Mouse (Mus musculus): ENCODE data around the gene Ect2l. TPM values are rescaled to one million over a fixed set of nuclear protein-coding genes. Genes with fewer than 3 reads are reported as not detected.

Gene Ect2l
- polyA plus RNA-seq, 1 experiment from 2014 or later = 0.39 TPM

GRCm38 (mm10) chr10:18210119-18210518 is 571 bp downstream of the Ect2l start:
- H3K27me3 ChIP-seq = no peaks in the 10 kb centered on the region
- ATAC-seq (ENCODE audit: low FRiP score, low read depth) = no peak
- no peak overlapping the region for H3K4me2 ChIP-seq
- H3K4me1 ChIP-seq (replicated peaks) = no peaks in the 10 kb centered on the region
- WGBS = 85% methylated on average over 6 of the region's 6 CpGs
- no peak overlapping the region for H3K9ac ChIP-seq
- H3K36me3 ChIP-seq = no peaks in the 10 kb centered on the region
- H3K9me3 ChIP-seq = no peaks in the 10 kb centered on the region
- no peak overlapping the region for H3K4me3 ChIP-seq
- no peak overlapping the region for H3K27ac ChIP-seq (replicated peaks)

GRCm38 (mm10) chr10:18204067-18204466 is 6.6 kb downstream of the Ect2l start:
- Histone ChIP-seq H3K9me3 (no peaks in the 10 kb centered on the region), H3K4me3 (no peak overlapping the region), H3K4me1 (replicated peaks) (no peaks in the 10 kb centered on the region), H3K27ac (replicated peaks) (no peak overlapping the region), H3K27me3 (no peaks in the 10 kb centered on the region), H3K4me2 (no peak overlapping the region), H3K9ac (no peak overlapping the region), H3K36me3 (no peaks in the 10 kb centered on the region)
- ATAC-seq (ENCODE audit: low FRiP score, low read depth) = no peak
- WGBS = 10% methylated on average over 7 of the region's 7 CpGs

- H3K4me3 ChIP-seq = no peak overlapping the region
- H3K27ac ChIP-seq (replicated peaks) = no peak overlapping the region
- no peaks in the 10 kb centered on the region for H3K27me3 ChIP-seq
- H3K9ac ChIP-seq = no peak overlapping the region
- no peaks in the 10 kb centered on the region for H3K36me3 ChIP-seq
- H3K9me3 ChIP-seq = no peaks in the 10 kb centered on the region
- H3K4me2 ChIP-seq = no peak overlapping the region
- ATAC-seq (ENCODE audit: low FRiP score, low read depth) = no peak
- WGBS = 87% methylated on average over 3 of the region's 3 CpGs
- no peaks in the 10 kb centered on the region for H3K4me1 ChIP-seq (replicated peaks)
These were observed 8.3 kb downstream of the Ect2l start for GRCm38 (mm10) chr10:18202401-18202800.

- Histone ChIP-seq H3K4me1 (replicated peaks) (0 out of 2 replicates have a peak, but pooled peaks cover 2% of the 10 kb centered on the region), H3K36me3 (no peaks in the 10 kb centered on the region), H3K27me3 (no peaks in the 10 kb centered on the region), H3K4me3 (no peak overlapping the region), H3K27ac (replicated peaks) (no peak overlapping the region), H3K9me3 (no peaks in the 10 kb centered on the region), H3K4me2 (no peak overlapping the region), H3K9ac (no peak overlapping the region)
- ATAC-seq (ENCODE audit: low FRiP score, low read depth) = no peak
- WGBS = 48% methylated on average over 9 of the region's 9 CpGs
These were observed 10.0 kb downstream of the Ect2l start for GRCm38 (mm10) chr10:18200656-18201055.

GRCm38 (mm10) chr10:18199919-18200318 is 10.8 kb downstream of the Ect2l start:
- Histone ChIP-seq H3K4me1 (replicated peaks) (0 out of 2 replicates have a peak, but pooled peaks cover 2% of the 10 kb centered on the region), H3K9ac (no peak overlapping the region), H3K36me3 (no peaks in the 10 kb centered on the region), H3K27ac (replicated peaks) (no peak overlapping the region), H3K4me2 (no peak overlapping the region), H3K4me3 (no peak overlapping the region), H3K9me3 (no peaks in the 10 kb centered on the region), H3K27me3 (no peaks in the 10 kb centered on the region)
- ATAC-seq (ENCODE audit: low FRiP score, low read depth) = no peak
- WGBS = 84% methylated on average over 4 of the region's 4 CpGs

GRCm38 (mm10) chr10:18198286-18199015 is 12.2 kb downstream of the Ect2l start:
- Histone ChIP-seq H3K4me1 (replicated peaks) (0 out of 2 replicates have a peak, but pooled peaks cover 2% of the 10 kb centered on the region), H3K4me2 (no peak overlapping the region), H3K36me3 (no peaks in the 10 kb centered on the region), H3K27ac (replicated peaks) (no peak overlapping the region), H3K9me3 (no peaks in the 10 kb centered on the region), H3K27me3 (no peaks in the 10 kb centered on the region), H3K9ac (no peak overlapping the region), H3K4me3 (no peak overlapping the region)
- 88% methylated on average over 5 of the region's 5 CpGs for WGBS
- no peak for ATAC-seq (ENCODE audit: low FRiP score, low read depth)

GRCm38 (mm10) chr10:18197206-18197979 is 13.3 kb downstream of the Ect2l start:
- 57% methylated on average over 14 of the region's 14 CpGs for WGBS
- Histone ChIP-seq H3K36me3 (no peaks in the 10 kb centered on the region), H3K27ac (replicated peaks) (no peak overlapping the region), H3K4me2 (peak overlapping the region; percentile 53), H3K9ac (no peak overlapping the region), H3K4me3 (0 out of 2 replicates have a peak overlapping the region, but pooled peaks have one; percentile 20), H3K9me3 (no peaks in the 10 kb centered on the region), H3K27me3 (no peaks in the 10 kb centered on the region), H3K4me1 (replicated peaks) (0 out of 2 replicates have a peak, but pooled peaks cover 2% of the 10 kb centered on the region)
- ATAC-seq (ENCODE audit: low FRiP score, low read depth) = no peak; the same call in 1 of the 2 replicates

GRCm38 (mm10) chr10:18194737-18195141 is 16.0 kb downstream of the Ect2l start:
- Histone ChIP-seq H3K9ac (no peak overlapping the region), H3K27ac (replicated peaks) (no peak overlapping the region), H3K36me3 (no peaks in the 10 kb centered on the region), H3K4me3 (no peak overlapping the region), H3K4me1 (replicated peaks) (0 out of 2 replicates have a peak, but pooled peaks cover 2% of the 10 kb centered on the region), H3K4me2 (no peak overlapping the region), H3K9me3 (no peaks in the 10 kb centered on the region), H3K27me3 (no peaks in the 10 kb centered on the region)
- ATAC-seq (ENCODE audit: low FRiP score, low read depth) = no peak
- 63% methylated on average over 14 of the region's 14 CpGs for WGBS

- 87% methylated on average over 11 of the region's 11 CpGs for WGBS
- Histone ChIP-seq H3K36me3 (no peaks in the 10 kb centered on the region), H3K27ac (replicated peaks) (no peak overlapping the region), H3K27me3 (no peaks in the 10 kb centered on the region), H3K9me3 (no peaks in the 10 kb centered on the region), H3K9ac (no peak overlapping the region), H3K4me2 (no peak overlapping the region), H3K4me3 (no peak overlapping the region), H3K4me1 (replicated peaks) (0 out of 2 replicates have a peak, but pooled peaks cover 2% of the 10 kb centered on the region)
- no peak for ATAC-seq (ENCODE audit: low FRiP score, low read depth)
These were observed 16.5 kb downstream of the Ect2l start for GRCm38 (mm10) chr10:18194156-18194555.

GRCm38 (mm10) chr10:18193221-18193620 is 17.5 kb downstream of the Ect2l start:
- Histone ChIP-seq H3K4me1 (replicated peaks) (0 out of 2 replicates have a peak, but pooled peaks cover 2% of the 10 kb centered on the region), H3K27me3 (no peaks in the 10 kb centered on the region), H3K4me3 (no peak overlapping the region), H3K36me3 (no peaks in the 10 kb centered on the region), H3K9ac (no peak overlapping the region), H3K9me3 (no peaks in the 10 kb centered on the region), H3K27ac (replicated peaks) (no peak overlapping the region), H3K4me2 (no peak overlapping the region)
- ATAC-seq (ENCODE audit: low FRiP score, low read depth) = no peak
- 79% methylated on average over 11 of the region's 11 CpGs for WGBS

- no peak for ATAC-seq (ENCODE audit: low FRiP score, low read depth)
- H3K27ac ChIP-seq (replicated peaks) = no peak overlapping the region
- H3K27me3 ChIP-seq = no peaks in the 10 kb centered on the region
- H3K36me3 ChIP-seq = no peaks in the 10 kb centered on the region
- H3K4me1 ChIP-seq (replicated peaks) = no peaks in the 10 kb centered on the region
- no peaks in the 10 kb centered on the region for H3K9me3 ChIP-seq
- WGBS = 72% methylated on average over 8 of the region's 8 CpGs
- no peak overlapping the region for H3K4me3 ChIP-seq
- H3K4me2 ChIP-seq = no peak overlapping the region
- H3K9ac ChIP-seq = no peak overlapping the region
These were observed 19.0 kb downstream of the Ect2l start for GRCm38 (mm10) chr10:18191706-18192105.

- Histone ChIP-seq H3K9me3 (no peaks in the 10 kb centered on the region), H3K27me3 (no peaks in the 10 kb centered on the region)
These were observed 21.2 kb downstream of the Ect2l start for GRCm38 (mm10) chr10:18189498-18189897.

More at GRCm38 (mm10) chr10:18189498-18189897, 21.2 kb downstream of the Ect2l start:
- Histone ChIP-seq H3K4me2 (no peak overlapping the region), H3K4me1 (replicated peaks) (no peaks in the 10 kb centered on the region), H3K27ac (replicated peaks) (no peak overlapping the region), H3K4me3 (no peak overlapping the region), H3K9ac (no peak overlapping the region), H3K36me3 (no peaks in the 10 kb centered on the region)
- 90% methylated on average over 4 of the region's 4 CpGs for WGBS
- ATAC-seq (ENCODE audit: low FRiP score, low read depth) = no peak

Measured in hindbrain, embryonic 15.5 days (tissue).